Mouse (Mus musculus) G1E (cell line): Measurements from ENCODE around the gene Snai3.

Experiments
- CTCF ChIP-seq: IDR thresholded peaks from 2 replicates; pipeline ENCODE4 v1.5.1; 2012; ENCODE audit warnings: low read depth, low read length, inconsistent platforms, mixed read lengths
- GATA1 ChIP-seq: IDR thresholded peaks from 2 replicates; pipeline ENCODE4 v1.6.1; 2012; ENCODE audit warnings: borderline replicate concordance, low read length, inconsistent platforms, mixed read lengths
- GATA2 ChIP-seq: IDR thresholded peaks from 2 replicates; pipeline ENCODE4 v1.6.1; 2012; ENCODE audit warnings: low read depth, low read length, inconsistent platforms, borderline replicate concordance
- POLR2AphosphoS5 ChIP-seq: IDR thresholded peaks from 2 replicates; pipeline ENCODE4 v1.6.1; 2012; ENCODE audit warnings: low read depth, low read length, inconsistent platforms; ENCODE audit not compliant: insufficient replicate concordance
- TAL1 ChIP-seq: conservative IDR thresholded peaks from 2 replicates; pipeline ENCODE4 v1.6.1; 2012; ENCODE audit warnings: low read depth, low read length, inconsistent platforms, mixed read lengths

GRCm38 (mm10) chr8:122475580-122476320, 15.2 kb upstream of the Snai3 start, which contains the start of the genes Rnf166 and Ctu2:
- TF ChIP-seq TAL1 (no peak), CTCF (no peak), GATA1 (no peak), POLR2AphosphoS5 (no peak), GATA2 (no peak)
